Mouse (Mus musculus): ENCODE measurements around the gene Ddx58.
A peak's percentile ranks its signal among the peaks of the same experiment; 100 is the strongest.

The Ddx58 gene

GRCm38 (mm10) chr4:40233062-40233664, 6.5 kb downstream of the Ddx58 start:
- DNase-seq (ENCODE audit: low spot score) = no peak

GRCm38 (mm10) chr4:40229723-40230122, 9.9 kb downstream of the Ddx58 start:
- DNase-seq (ENCODE audit: low spot score) = no peak

- no peak for DNase-seq (ENCODE audit: low spot score)
Observed at GRCm38 (mm10) chr4:40227886-40228285, 11.7 kb downstream of the Ddx58 start.

GRCm38 (mm10) chr4:40227131-40227530, 12.5 kb downstream of the Ddx58 start:
- no peak for DNase-seq (ENCODE audit: low spot score)

GRCm38 (mm10) chr4:40226095-40226494, 13.5 kb downstream of the Ddx58 start:
- DNase-seq (ENCODE audit: low spot score) = no peak

GRCm38 (mm10) chr4:40221876-40222585, 17.6 kb downstream of the Ddx58 start:
- no peak for DNase-seq (ENCODE audit: low spot score)

- DNase-seq (ENCODE audit: low spot score) = no peak
Observed at GRCm38 (mm10) chr4:40221004-40221760, 18.4 kb downstream of the Ddx58 start.

GRCm38 (mm10) chr4:40220437-40220836, 19.2 kb downstream of the Ddx58 start:
- no peak for DNase-seq (ENCODE audit: low spot score)

- DNase-seq (ENCODE audit: low spot score) = peak; percentile 56
Observed at GRCm38 (mm10) chr4:40218382-40218781, 21.2 kb downstream of the Ddx58 start.

GRCm38 (mm10) chr4:40217910-40218309, 21.7 kb downstream of the Ddx58 start:
- DNase-seq (ENCODE audit: low spot score) = no peak

- DNase-seq (ENCODE audit: low spot score) = no peak
Observed at GRCm38 (mm10) chr4:40212177-40212576, 27.5 kb downstream of the Ddx58 start.

- no peak for DNase-seq (ENCODE audit: low spot score)
Observed at GRCm38 (mm10) chr4:40207701-40208100, 31.9 kb downstream of the Ddx58 start.

GRCm38 (mm10) chr4:40205231-40205903, 34.3 kb downstream of the Ddx58 start:
- DNase-seq (ENCODE audit: low spot score) = no peak

- DNase-seq (ENCODE audit: low spot score) = no peak
Observed at GRCm38 (mm10) chr4:40204374-40204773, 35.3 kb downstream of the Ddx58 start.

GRCm38 (mm10) chr4:40202205-40202604, 37.4 kb downstream of the Ddx58 start:
- DNase-seq (ENCODE audit: low spot score) = no peak

GRCm38 (mm10) chr4:40195336-40195735, 44.3 kb downstream of the Ddx58 start:
- DNase-seq (ENCODE audit: low spot score) = no peak

- DNase-seq (ENCODE audit: low spot score) = no peak
Observed at GRCm38 (mm10) chr4:40193461-40193860, 46.2 kb downstream of the Ddx58 start.

- DNase-seq (ENCODE audit: low spot score) = no peak
Observed at GRCm38 (mm10) chr4:40192246-40192645, 47.4 kb downstream of the Ddx58 start.

GRCm38 (mm10) chr4:40187956-40188355, 51.7 kb downstream of the Ddx58 start:
- no peak for DNase-seq (ENCODE audit: low spot score)

GRCm38 (mm10) chr4:40184470-40184869, 55.2 kb downstream of the Ddx58 start:
- no peak for DNase-seq (ENCODE audit: low spot score)

GRCm38 (mm10) chr4:40183781-40184180, 55.8 kb downstream of the Ddx58 start:
- DNase-seq (ENCODE audit: low spot score) = no peak

- peak; percentile 85 for DNase-seq (ENCODE audit: low spot score)
Observed at GRCm38 (mm10) chr4:40182651-40183320, 56.8 kb downstream of the Ddx58 start.

Data from testis, postnatal 10 days (tissue).